Mouse (Mus musculus): ENCODE measurements at regions not wholly inside any gene's neighbourhood (a gene's known extent, or its start where the extent isn't known, plus 50 kb on each side); places are given as distances from the start of the nearest gene placed in this dataset.
A peak's percentile ranks its signal among the peaks of the same experiment; 100 is the strongest.

DNA sequence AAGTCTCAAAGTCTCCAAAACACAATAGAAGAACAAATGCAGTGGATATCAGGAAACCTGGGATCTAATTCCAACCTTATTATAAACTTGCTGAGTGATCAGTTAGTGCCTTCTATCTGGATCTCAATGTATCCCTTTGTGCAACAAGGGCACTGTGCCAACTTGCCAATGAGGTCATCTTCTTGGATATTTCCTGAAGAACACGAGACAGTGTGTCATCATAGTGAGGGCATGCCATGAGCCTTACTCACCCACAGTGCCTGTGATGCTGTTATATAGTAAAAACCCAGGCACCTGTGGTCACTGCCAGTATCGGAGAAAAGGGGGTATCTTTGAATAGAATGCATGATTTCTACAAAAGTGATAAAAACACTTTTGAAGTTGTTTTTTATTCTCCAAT lies 60.2 kb upstream of the Cd34 start:
- H3K4me1 ChIP-seq (ENCODE audit: control insufficient read depth, insufficient read depth, low read length) = peaks cover 2% of the 10 kb centered on the region; the same call in 1 of the 2 replicates
- H3K36me3 ChIP-seq (ENCODE audit: control insufficient read depth, insufficient read depth, low read length) = no peaks in the 10 kb centered on the region
- H3K4me3 ChIP-seq (ENCODE audit: control insufficient read depth, low read depth, low read length) = no peak overlapping the region
- no peaks in the 10 kb centered on the region for H3K27me3 ChIP-seq (ENCODE audit: control insufficient read depth, insufficient read depth, low read length)
- no peak overlapping the region for H3K27ac ChIP-seq (ENCODE audit: control insufficient read depth, insufficient read depth, low read depth, low read length)
- TF ChIP-seq POLR2A (IDR thresholded peaks at IDR 0.05; ENCODE audit: control insufficient read depth, low read depth, low read length) (no peak), CTCF (IDR thresholded peaks at IDR 0.05; ENCODE audit: control insufficient read depth, insufficient read depth, insufficient replicate concordance, low read depth, low read length) (no peak)

DNA sequence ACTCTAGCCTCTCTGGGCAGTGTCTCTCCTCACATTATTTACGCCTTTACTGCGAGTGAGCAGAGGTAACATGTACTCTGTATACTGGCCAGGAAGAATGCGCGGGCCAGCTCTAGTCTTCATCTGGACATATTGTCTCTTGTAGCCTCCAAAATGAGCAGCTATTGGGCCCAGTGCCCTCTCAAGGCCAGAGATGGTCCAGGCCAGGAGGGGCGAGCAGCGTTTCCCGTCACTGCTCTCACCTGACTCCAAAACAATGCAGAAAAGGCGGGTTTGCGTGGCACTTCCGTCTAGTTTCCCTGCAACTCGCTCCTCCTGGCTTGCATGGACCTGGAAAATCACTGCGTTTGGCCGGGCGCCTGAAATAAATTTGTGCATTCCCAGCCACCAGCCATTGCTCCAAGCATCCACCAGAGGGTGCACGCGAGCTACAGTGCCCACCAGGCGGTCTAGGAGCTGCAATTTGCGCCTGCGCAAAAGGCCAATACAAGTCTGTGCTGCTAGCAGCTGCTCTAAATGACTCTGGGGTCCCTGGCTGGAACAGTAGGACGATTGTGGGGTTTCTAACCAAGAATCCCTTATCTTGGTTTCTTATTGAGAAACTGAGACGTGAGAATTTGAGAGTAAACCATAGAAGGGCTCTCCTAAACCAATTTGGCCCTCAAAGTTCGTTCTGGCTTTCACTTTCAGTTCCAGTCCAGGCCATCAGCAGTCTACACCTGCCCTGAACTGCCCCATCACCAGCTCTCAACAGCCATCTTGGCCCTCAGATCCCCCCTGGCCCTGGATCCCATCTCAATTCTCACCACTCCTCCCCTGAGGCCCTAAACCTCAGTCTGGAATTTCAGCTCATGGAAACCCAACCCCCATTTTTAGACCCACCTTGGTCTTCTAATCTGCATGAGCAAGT lies 59.0 kb upstream of the Cd34 start:
- H3K36me3 ChIP-seq (ENCODE audit: control insufficient read depth, insufficient read depth, low read length) = no peaks in the 10 kb centered on the region
- peak; percentile 98 for TF ChIP-seq CTCF (IDR thresholded peaks at IDR 0.05; ENCODE audit: control insufficient read depth, insufficient read depth, insufficient replicate concordance, low read depth, low read length)
- no peak for TF ChIP-seq POLR2A (IDR thresholded peaks at IDR 0.05; ENCODE audit: control insufficient read depth, low read depth, low read length)
- peak overlapping the region; percentile 61; the same call in 1 of the 2 replicates for H3K27ac ChIP-seq (ENCODE audit: control insufficient read depth, insufficient read depth, low read depth, low read length)
- H3K4me1 ChIP-seq (ENCODE audit: control insufficient read depth, insufficient read depth, low read length) = peaks cover 2% of the 10 kb centered on the region; the same call in 1 of the 2 replicates
- no peak overlapping the region; the same call in 1 of the 2 replicates for H3K4me3 ChIP-seq (ENCODE audit: control insufficient read depth, low read depth, low read length)
- no peaks in the 10 kb centered on the region for H3K27me3 ChIP-seq (ENCODE audit: control insufficient read depth, insufficient read depth, low read length)

DNA sequence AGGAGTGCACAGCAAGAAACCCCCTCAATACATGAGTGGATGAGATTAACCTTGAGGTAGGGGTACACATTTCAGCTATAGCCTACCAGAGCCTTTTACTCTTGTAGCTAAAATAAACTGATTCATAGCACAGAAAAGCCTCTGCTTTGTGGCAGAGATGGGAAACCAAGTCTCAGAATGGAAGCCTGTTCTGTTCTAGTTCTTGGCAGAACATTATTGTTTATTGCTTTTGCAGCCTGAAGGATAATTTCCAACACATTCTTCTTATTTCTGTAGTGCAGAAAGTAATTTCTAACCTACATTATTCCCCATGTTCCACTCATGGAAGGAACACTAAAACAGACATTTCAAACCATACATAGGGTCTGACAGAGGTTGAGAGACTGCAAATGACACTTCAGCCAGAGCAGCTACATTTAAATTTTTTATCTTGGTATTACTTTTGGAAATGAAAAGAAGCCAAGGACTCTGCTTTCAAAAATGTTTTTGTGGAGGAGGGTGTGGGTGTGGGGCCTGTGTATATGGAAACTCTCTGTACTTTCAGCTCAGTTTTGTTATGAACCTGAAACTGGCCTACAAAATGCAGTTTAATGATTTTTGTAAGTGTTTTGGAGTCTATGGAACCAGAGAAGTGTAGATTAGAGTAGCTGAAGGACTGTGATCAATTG lies 56.9 kb upstream of the Cd34 start:
- TF ChIP-seq CTCF (IDR thresholded peaks at IDR 0.05; ENCODE audit: control insufficient read depth, insufficient read depth, insufficient replicate concordance, low read depth, low read length) (no peak), POLR2A (IDR thresholded peaks at IDR 0.05; ENCODE audit: control insufficient read depth, low read depth, low read length) (no peak)
- H3K27me3 ChIP-seq (ENCODE audit: control insufficient read depth, insufficient read depth, low read length) = no peaks in the 10 kb centered on the region
- H3K27ac ChIP-seq (ENCODE audit: control insufficient read depth, insufficient read depth, low read depth, low read length) = no peak overlapping the region
- H3K36me3 ChIP-seq (ENCODE audit: control insufficient read depth, insufficient read depth, low read length) = no peaks in the 10 kb centered on the region
- peaks cover 2% of the 10 kb centered on the region; the same call in 1 of the 2 replicates for H3K4me1 ChIP-seq (ENCODE audit: control insufficient read depth, insufficient read depth, low read length)
- H3K4me3 ChIP-seq (ENCODE audit: control insufficient read depth, low read depth, low read length) = no peak overlapping the region

DNA sequence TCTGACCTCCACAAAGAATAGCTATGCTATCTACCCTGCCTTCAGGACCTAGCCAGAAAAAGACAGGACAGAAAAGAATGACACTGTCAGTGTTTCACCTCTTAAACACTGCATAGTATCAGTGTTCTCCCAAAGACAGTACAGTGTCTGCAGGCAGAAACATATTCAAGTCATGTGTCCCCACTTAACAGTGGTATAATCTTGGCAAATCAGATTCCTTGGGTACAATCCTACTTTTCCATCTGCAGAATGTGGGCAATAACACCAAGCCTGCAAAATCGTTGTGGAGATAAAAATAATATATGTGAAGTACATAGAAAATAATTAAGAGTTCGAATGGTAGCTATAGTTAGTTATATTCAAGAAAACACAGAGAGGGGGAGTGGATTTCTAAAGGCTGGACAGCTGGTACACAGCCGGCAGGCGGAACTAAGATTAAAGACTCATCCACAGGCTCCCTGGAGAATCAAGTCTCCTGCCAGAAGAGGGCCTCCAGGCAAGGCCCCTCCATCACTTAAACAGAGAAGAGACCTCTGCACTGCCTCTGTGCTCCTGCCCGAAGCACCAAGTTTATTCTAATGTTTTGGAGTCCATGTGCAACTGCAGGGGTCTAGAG lies 53.4 kb upstream of the Cd34 start:
- Histone ChIP-seq H3K4me1 (ENCODE audit: control insufficient read depth, insufficient read depth, low read length) (no peaks in the 10 kb centered on the region), H3K36me3 (ENCODE audit: control insufficient read depth, insufficient read depth, low read length) (no peaks in the 10 kb centered on the region), H3K27me3 (ENCODE audit: control insufficient read depth, insufficient read depth, low read length) (no peaks in the 10 kb centered on the region), H3K4me3 (ENCODE audit: control insufficient read depth, low read depth, low read length) (no peak overlapping the region), H3K27ac (ENCODE audit: control insufficient read depth, insufficient read depth, low read depth, low read length) (peak overlapping the region; percentile 65)
- TF ChIP-seq CTCF (IDR thresholded peaks at IDR 0.05; ENCODE audit: control insufficient read depth, insufficient read depth, insufficient replicate concordance, low read depth, low read length) (no peak), POLR2A (IDR thresholded peaks at IDR 0.05; ENCODE audit: control insufficient read depth, low read depth, low read length) (no peak)

DNA sequence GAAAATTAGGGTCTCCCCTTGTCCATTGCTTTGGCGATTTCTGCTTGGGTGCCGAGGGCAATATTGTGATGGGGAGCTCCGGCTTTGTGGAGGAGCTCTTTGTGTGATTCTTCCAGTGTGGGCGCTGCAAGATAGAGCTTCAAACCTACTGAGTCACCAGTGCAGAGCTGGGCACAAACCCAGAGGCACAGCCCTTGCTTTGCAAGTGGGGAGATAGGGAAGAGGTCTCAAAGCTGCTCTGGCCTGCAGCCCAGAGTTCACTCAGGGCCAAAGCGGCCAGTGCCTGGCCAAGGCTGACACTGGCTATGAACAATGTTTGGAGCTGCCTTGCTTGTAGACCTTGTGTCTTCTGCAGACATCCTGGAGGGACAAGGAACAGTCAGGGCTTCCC lies 52.9 kb upstream of the Cd34 start:
- Histone ChIP-seq H3K27me3 (ENCODE audit: control insufficient read depth, insufficient read depth, low read length) (no peaks in the 10 kb centered on the region), H3K27ac (ENCODE audit: control insufficient read depth, insufficient read depth, low read depth, low read length) (peak overlapping the region; percentile 15), H3K36me3 (ENCODE audit: control insufficient read depth, insufficient read depth, low read length) (no peaks in the 10 kb centered on the region), H3K4me1 (ENCODE audit: control insufficient read depth, insufficient read depth, low read length) (no peaks in the 10 kb centered on the region), H3K4me3 (ENCODE audit: control insufficient read depth, low read depth, low read length) (no peak overlapping the region)
- TF ChIP-seq POLR2A (IDR thresholded peaks at IDR 0.05; ENCODE audit: control insufficient read depth, low read depth, low read length) = no peak
- TF ChIP-seq CTCF (IDR thresholded peaks at IDR 0.05; ENCODE audit: control insufficient read depth, insufficient read depth, insufficient replicate concordance, low read depth, low read length) = no peak

Data from testis, adult 2 months (tissue).